Mouse (Mus musculus) liver, adult (tissue): Measurements from ENCODE around the gene Bmp10.

ENCODE experiments used
- GATA4 ChIP-seq: IDR thresholded peaks from 2 replicates; pipeline ENCODE4 v1.6.1; 2014; ENCODE audit warnings: mild to moderate bottlenecking, low read length; ENCODE audit not compliant: insufficient replicate concordance

Gene Bmp10

DNA sequence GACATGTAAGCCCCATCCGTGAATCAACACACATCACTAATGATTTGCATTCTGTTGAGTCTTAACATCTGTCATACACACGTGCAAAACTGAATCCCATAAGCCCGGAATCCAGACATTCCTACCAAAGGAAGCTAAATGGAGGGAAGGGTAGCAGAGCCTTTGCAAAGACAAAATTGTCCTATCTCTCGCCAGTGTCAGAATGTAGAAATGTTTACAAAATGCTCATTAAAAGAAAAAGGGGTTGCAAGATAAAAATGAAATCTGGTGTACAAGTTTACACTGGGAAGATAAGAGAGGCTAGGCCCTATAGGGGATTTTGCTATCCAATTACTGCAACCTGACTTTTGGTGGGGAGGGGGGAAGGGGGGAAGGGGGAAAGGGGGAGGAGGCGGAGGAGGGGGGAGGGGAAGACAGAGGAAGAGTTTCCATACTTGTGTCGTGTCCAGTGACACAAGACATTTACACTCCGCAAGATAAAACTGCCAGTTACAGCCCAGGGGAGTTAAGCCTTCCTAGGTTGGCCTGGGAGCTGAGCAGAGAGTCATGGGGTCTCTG, at the start of gene Bmp10:
TSS of gene Bmp10 (plus strand) at position 508 of the 558 bp plus-strand sequence.
- TF ChIP-seq GATA4: peak; percentile 85

DNA sequence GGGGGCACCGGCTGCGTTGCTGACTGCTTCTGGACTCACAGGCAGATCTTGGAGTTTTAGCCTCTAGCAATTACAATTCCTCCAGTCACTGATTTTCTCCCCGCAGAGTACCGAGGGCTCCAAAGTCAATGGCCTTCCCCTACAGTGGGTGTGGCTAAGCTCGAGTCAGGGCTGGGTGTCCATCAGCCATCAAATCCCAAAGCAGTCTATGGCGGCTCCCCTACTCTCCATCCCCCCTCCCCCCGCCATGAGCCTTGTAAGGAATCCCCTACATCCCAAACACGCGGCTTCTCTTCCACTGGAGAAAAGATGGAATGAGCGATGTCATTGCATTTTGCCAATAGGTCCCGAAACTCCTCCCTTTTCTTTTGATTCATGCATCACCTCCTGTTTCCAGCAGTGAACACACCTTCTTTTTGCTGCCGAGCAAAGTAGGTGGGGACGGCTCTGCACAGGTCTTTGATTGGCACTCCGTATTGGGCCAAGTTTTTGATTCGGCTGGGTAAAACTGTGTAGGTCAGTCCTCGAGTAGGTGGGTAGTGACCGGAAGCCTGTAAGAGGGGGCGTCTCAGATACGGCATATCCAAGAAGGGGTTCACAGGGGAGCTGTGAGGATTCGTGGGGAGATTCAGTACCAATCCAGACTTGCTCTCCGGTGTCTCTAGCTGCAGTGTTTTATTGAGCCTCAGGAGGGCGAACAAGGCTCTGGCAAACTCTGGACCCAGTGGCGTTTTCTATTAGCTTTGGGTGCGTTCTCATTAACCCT, 44.7 kb upstream of the Bmp10 start:
- no peak for TF ChIP-seq GATA4

DNA sequence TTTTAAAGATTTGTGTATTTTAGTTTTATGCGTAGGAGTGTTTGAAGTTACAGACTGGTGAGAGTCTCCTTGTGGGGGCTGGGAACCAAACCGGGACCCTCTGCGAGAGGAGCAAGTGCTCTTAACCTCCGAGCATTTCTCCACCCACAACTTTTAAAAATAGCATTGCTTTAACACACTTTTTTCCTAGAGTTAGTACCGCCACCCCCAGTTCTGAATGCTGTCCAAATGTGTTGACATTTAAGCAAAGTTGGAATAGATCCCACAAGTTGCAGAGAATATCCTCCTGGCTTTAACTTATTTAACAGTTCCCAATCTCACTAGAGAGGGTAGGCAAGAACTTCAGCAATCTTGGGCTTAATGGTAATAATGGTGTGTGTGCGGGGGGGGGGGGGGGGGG, 44.0 kb upstream of the Bmp10 start:
- TF ChIP-seq GATA4: no peak

DNA sequence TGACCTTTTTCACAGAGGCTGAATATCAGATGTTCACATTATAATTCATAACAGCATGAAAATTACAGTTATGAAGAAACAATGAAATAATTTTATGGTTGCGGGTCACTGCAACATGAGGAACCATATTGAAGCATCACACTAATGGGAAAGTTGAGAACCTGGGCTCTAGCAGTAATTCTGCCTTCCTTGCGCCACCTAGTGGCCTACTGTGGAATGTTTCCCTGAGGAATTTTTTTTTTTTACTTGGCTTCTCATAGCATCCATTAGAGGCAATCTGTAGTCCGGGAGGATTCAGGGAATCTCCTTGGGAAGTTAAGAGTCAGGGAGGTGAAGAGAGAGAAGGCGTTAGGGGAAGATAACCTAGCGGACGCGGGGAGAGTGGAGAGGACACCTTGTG, 42.6 kb upstream of the Bmp10 start:
- no peak for TF ChIP-seq GATA4

DNA sequence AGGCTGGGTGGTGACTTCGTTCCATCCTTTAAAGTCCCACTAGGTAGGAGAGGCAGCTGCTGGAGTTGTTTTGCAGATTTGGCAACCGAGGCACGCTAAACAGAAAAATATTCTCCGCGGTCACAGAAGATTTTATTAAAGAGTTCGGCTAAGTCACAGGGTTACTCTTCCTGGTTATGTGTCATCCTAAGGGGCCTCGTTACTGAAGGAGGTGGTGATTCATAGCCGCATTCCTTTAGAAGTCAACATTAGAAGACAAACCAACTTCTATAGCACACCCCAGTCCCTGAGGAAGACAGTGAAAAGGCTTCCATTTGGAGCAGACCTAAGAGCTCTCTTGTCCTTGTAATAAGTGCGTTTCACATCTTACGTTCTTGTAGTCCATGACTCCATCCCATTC, 42.1 kb upstream of the Bmp10 start:
- no peak for TF ChIP-seq GATA4

DNA sequence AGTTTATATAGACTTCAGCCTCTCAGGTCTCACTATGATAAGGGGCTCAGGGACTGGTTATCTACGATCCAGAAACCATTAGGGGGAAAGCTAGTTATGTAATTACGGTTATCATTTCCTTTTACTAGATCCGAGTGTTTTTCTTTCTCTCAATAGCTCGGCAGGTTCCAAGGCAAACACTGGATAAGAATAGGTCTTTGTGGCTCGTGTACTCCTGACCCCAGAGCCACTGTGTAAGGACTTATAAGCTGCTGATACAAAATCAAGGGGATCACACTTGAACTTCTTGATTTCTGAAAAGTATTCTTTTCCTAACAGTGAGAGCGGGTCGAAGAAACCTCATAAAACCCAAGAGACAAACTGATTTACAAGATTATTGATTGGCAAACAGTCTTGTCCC, 39.9 kb upstream of the Bmp10 start, which contains the start of gene Gkn3:
TSS of gene Gkn3 (minus strand) at position 59 of the 400 bp plus-strand sequence.
- no peak for TF ChIP-seq GATA4

DNA sequence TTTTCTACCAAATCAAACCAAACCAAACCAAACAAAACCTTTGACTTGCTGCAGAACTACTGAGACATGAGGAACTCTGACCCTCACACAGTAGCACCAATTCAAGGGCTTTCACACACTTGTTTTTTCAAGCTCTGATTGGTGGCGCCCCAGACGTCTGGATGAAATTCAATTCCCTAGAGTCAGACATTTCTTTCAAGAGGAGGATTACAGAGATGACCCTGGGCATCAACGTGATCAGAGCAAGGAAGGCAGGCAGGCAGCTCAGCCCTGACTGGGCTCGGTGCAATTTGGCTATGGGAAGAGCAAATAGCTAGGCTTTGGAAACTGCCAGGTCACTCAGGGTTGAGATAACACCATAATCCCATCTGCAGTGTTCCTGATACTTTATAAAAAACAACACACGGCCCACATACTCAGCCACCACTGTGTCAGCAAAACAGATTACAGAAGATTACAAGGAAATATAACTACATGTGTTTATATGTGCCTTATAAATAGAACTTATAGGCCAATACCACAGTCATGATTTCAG, 39.3 kb upstream of the Bmp10 start:
- peak; percentile 8; the same call in 1 of the 2 replicates for TF ChIP-seq GATA4

DNA sequence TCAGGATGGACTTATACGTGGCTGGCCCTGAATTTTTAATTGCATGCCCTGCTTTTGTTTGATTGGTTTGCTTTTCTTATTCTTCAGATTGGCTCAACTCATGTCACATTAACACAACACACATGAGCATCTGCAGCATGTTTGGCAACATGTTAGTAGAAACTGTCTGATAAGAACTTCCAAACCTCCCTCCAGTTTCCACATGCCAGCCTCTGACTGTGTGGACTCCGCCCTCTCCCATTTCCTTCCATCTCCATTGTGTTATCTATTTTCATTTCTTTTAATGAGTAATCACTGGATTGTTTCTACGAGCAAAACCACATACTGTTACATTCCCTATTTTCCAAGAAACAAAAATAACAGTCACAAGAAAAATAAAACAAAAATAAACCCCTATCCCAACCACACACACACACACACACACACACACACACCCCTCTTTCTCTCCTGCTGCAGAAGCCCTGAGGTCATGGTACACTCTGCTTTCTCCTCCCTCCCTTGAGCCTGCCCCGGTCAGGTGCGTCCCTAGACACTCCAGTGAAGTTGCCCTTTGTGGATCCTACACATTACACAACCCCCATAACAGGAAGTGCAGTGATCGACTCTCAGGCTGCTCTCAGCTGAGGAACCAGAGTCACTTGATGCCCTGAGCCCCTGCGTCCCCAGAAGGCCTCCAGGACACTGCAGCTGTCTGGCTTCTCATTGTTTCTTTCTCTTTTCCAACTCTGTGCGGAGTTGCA, 35.2 kb upstream of the Bmp10 start:
- TF ChIP-seq GATA4: no peak

DNA sequence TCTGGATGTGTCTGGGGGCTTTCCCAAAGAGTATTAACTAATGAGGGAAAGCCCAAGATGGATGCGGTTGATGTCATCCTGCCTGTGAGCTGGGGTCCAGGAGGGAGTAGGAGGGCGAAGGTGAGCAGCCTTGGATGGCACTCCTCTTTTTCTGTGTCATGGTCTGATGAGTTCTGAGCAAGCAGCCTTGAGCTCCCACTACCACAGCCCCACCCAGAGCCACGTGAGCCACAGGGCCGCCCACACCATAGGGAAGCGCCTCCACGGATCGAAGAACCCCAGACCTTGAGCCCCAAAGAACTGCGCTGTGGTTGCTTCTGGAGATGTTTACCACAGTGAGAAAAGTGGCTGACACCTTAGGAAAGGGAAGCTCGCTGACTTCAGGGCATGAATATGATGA, 34.0 kb upstream of the Bmp10 start:
- no peak for TF ChIP-seq GATA4

DNA sequence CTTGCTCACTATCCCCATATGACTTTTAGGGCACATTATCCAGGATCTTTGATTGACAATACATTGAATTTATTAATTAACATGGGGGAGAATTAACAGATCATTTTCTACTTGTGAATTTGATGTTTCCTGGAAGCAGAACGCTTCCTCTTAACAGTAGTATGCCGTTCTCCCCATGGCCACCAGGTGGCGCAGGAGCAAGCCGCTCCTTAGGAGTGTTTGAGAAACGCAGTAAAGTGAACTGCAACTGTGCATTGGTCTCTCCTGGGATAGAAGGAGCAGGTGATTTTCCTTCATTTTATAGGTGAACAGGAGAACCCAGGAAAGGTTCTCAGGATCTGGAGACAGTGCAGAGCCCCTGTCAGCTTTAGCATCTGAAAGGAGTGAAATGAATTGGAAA, 29.7 kb upstream of the Bmp10 start:
- TF ChIP-seq GATA4: no peak

DNA sequence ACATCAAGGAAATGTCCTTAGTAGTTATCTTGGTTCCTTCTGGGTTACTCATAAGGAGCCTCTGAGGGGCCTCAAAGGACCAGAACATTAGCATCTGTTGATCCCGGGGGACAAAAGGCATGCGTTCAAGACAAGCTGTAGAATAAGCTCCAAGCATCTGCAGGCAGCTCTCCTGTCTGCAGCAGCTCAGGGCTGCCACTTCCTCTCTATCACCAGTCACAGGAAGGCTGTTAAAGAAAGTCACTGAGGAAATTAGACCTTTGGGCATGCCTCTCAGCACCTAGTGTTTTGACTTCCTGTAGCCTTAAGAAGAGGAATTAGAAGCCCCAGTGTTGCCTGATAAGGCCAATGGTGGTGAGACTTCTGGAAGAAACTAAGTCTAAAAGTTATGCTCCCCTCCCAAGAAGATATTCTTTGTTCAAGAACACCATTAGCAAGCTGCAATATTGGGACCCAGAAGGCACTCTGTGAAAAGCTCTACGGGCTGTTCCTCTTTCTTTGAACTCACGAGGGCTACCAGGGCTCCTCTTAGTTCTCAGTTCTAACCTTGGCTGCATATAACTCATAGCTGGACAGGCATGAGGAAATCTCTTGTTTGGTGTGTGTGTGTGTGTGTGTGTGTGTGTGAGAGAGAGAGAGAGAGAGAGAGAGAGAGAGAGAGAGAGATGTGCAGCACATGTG, 28.8 kb upstream of the Bmp10 start:
- TF ChIP-seq GATA4: no peak

DNA sequence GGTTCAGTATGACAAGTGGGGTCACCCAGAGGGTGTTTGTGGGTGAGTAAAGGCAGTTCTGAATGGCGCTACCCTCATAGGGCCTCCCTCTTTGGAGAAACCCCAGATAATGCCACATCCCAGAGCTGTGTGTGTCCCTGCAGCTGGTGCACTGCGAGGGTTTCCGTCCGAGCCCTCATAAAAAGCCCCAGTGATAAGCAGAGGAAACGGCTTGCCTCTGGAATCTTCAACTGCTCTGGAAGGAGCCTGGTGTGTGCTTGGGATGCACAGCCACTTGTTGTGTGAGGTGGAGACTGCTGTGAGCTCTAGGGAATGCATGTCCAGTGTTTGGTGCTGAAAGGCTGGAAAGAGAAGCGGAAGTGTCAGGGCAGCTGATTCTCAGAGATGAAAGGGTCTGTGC, 27.3 kb upstream of the Bmp10 start:
- peak; percentile 81; the same call in 1 of the 2 replicates for TF ChIP-seq GATA4

DNA sequence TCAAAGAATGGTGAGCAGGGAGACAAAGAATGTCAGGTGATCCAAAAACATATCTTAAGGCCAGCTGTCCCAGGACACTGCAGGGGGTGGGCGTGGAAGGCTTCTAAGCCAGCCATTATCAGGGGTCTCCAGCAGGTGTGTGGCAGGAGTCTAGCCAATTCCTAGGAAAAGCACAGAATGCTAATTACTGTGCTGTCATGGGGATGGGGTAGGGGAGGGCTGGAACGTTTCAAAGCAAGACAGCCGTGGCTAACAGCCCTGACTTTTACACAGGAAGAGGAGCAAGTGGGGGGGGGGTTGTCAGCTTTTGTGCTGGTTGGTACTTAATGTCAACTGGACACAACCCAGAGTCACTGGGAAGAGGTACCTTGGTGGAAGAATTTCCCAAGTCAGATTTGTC, 16.8 kb upstream of the Bmp10 start:
- no peak for TF ChIP-seq GATA4

DNA sequence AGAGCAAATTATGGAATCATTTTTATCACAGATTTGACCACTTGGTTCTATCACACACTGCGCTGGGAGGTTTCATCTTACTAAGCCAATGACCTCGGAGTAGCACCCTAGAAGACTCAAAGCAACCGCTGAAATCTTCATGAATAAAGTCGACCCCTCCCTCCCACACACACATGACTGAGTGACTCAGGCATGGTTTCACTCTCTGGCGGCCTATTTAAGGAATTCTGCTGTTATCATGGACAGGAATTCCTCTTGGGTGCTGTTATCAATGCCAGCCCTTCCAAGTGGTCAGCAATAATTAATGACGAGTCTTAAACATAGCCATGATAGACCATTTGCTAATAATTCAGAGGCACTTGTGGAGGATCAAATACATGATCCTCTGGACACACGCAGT, 6.5 kb upstream of the Bmp10 start:
- peak; percentile 82 for TF ChIP-seq GATA4
